18 mouse cellular contexts compared by ENCODE assay signal in the genomic region with DNA sequence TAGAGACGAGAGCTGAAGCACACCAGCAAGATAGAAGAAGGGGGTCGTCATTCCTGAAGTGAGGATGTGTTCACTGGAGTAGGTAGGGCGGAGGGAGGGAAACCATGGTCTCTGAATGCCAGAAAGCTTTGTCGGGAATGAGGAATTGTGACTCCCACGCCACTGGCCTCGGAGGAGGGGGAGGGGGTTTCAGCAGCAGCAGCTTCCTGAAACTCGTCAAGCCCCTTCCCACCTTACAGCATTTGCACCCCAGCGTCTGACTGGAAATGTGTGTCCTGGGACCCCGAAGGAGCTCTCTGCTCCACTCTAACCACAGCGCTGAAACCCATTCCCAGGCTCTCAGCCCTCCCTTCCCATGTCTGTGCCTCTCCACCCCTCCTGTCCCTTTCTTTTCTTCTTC.
DNase-seq lines count a peak whose midpoint lies in the region; ATAC-seq and TF ChIP-seq lines count a peak whose summit lies in the region.
"Had no signal": no experiment of that assay in that cellular context is flagged by ENCODE, and none has a peak within 500 bp of the region (broad histone marks: within the 10 kb centered on the region; RNA-seq: fewer than 3 reads in every experiment).

No protein-coding gene starts in this region.

- H3K27me3 ChIP-seq in forebrain, embryonic 13.5 days: peaks cover 7% of the 10 kb centered on the region
- H3K27me3 ChIP-seq in forebrain, embryonic 11.5 days (ENCODE audit: control insufficient read depth, insufficient read depth, low read length): no peaks in the 10 kb centered on the region
- H3K27me3 ChIP-seq in hindbrain, embryonic 13.5 days: peaks cover 20% of the 10 kb centered on the region
- H3K27me3 ChIP-seq in hindbrain, postnatal 0 days (ENCODE audit: insufficient read depth, low read length): no peaks in the 10 kb centered on the region
- H3K27me3 ChIP-seq in midbrain, embryonic 10.5 days (ENCODE audit: low read depth, poor library complexity, severe bottlenecking): peaks cover 36% of the 10 kb centered on the region
- H3K27me3 ChIP-seq in midbrain, postnatal 0 days (ENCODE audit: insufficient read depth, low read length): no peaks in the 10 kb centered on the region
- peaks cover 5% of the 10 kb centered on the region; the same call in 1 of the 2 replicates for H3K27me3 ChIP-seq in neural tube, embryonic 13.5 days

- no peaks in the 10 kb centered on the region for H3K9me3 ChIP-seq in forebrain, embryonic 13.5 days (replicated peaks)
- no peaks in the 10 kb centered on the region for H3K9me3 ChIP-seq in forebrain, embryonic 11.5 days (ENCODE audit: control insufficient read depth, low read length)
- no peaks in the 10 kb centered on the region for H3K9me3 ChIP-seq in hindbrain, embryonic 13.5 days
- no peaks in the 10 kb centered on the region for H3K9me3 ChIP-seq in hindbrain, postnatal 0 days (ENCODE audit: low read length)
- no peaks in the 10 kb centered on the region for H3K9me3 ChIP-seq in midbrain, embryonic 10.5 days (replicated peaks)
- no peaks in the 10 kb centered on the region for H3K9me3 ChIP-seq in midbrain, postnatal 0 days (ENCODE audit: low read length)
- no peaks in the 10 kb centered on the region for H3K9me3 ChIP-seq in neural tube, embryonic 13.5 days
- H3K9me3 ChIP-seq: embryonic facial prominence, embryonic 15.5 days; forebrain, embryonic 12.5 days had no signal

- no peaks in the 10 kb centered on the region for H3K36me3 ChIP-seq in forebrain, embryonic 13.5 days (ENCODE audit: poor library complexity, severe bottlenecking)
- no peaks in the 10 kb centered on the region for H3K36me3 ChIP-seq in forebrain, embryonic 11.5 days (ENCODE audit: control insufficient read depth, insufficient read depth, low read length)
- no peaks in the 10 kb centered on the region for H3K36me3 ChIP-seq in hindbrain, embryonic 13.5 days
- no peaks in the 10 kb centered on the region for H3K36me3 ChIP-seq in hindbrain, postnatal 0 days (ENCODE audit: insufficient read depth, low read length)
- H3K36me3 ChIP-seq in midbrain, embryonic 10.5 days: no peaks in the 10 kb centered on the region
- no peaks in the 10 kb centered on the region for H3K36me3 ChIP-seq in midbrain, postnatal 0 days (ENCODE audit: insufficient read depth, low read length)
- H3K36me3 ChIP-seq in neural tube, embryonic 13.5 days: no peaks in the 10 kb centered on the region
- H3K36me3 ChIP-seq: embryonic facial prominence, embryonic 15.5 days; forebrain, embryonic 12.5 days had no signal

- DNase-seq in forebrain, embryonic 11.5 days (ENCODE audit: low spot score): no peak
- DNase-seq in hindbrain, postnatal 0 days (ENCODE audit: low spot score): no peak
- DNase-seq in midbrain, embryonic 10.5 days (ENCODE audit: low spot score): peak; percentile 34
- no peak for DNase-seq in midbrain, postnatal 0 days (ENCODE audit: low spot score)
- DNase-seq in neural tube, embryonic 10.5 days (ENCODE audit: extremely low spot score, low spot score): no peak
- DNase-seq: adrenal gland, postnatal 10 days; cerebellum, adult 11 months; cerebellum, adult 8-10 months; cerebellum, postnatal 14 days; embryo, embryonic 11 days; gastrocnemius, adult 2 months; gastrocnemius, postnatal 25 days had no signal

- H3K4me3 ChIP-seq in forebrain, embryonic 13.5 days: no peak overlapping the region
- H3K4me3 ChIP-seq in forebrain, embryonic 11.5 days (ENCODE audit: low read depth, low read length): no peak overlapping the region
- H3K4me3 ChIP-seq in hindbrain, embryonic 13.5 days: no peak overlapping the region
- H3K4me3 ChIP-seq in hindbrain, postnatal 0 days (ENCODE audit: low read length): no peak overlapping the region
- peak overlapping the region; percentile 27 for H3K4me3 ChIP-seq in midbrain, embryonic 10.5 days
- H3K4me3 ChIP-seq in midbrain, postnatal 0 days (ENCODE audit: low read depth, low read length): no peak overlapping the region
- no peak overlapping the region for H3K4me3 ChIP-seq in neural tube, embryonic 13.5 days
- H3K4me3 ChIP-seq: embryonic facial prominence, embryonic 15.5 days; erythroblast, embryonic 14.5 days; forebrain, embryonic 12.5 days; gastrocnemius, adult 2 months had no signal

- H3K27ac ChIP-seq in forebrain, embryonic 13.5 days: no peak overlapping the region
- no peak overlapping the region for H3K27ac ChIP-seq in forebrain, embryonic 11.5 days (ENCODE audit: low read depth, low read length)
- no peak overlapping the region for H3K27ac ChIP-seq in hindbrain, embryonic 13.5 days
- no peak overlapping the region for H3K27ac ChIP-seq in hindbrain, postnatal 0 days
- peak overlapping the region; percentile 80 for H3K27ac ChIP-seq in midbrain, embryonic 10.5 days (replicated peaks)
- H3K27ac ChIP-seq in midbrain, postnatal 0 days (ENCODE audit: low read depth, low read length): no peak overlapping the region
- no peak overlapping the region for H3K27ac ChIP-seq in neural tube, embryonic 13.5 days (replicated peaks)
- H3K27ac ChIP-seq: embryonic facial prominence, embryonic 15.5 days; forebrain, embryonic 12.5 days; gastrocnemius, adult 2 months had no signal

- no peak overlapping the region for H3K9ac ChIP-seq in forebrain, embryonic 13.5 days
- H3K9ac ChIP-seq in forebrain, embryonic 11.5 days (ENCODE audit: low read length): no peak overlapping the region
- no peak overlapping the region for H3K9ac ChIP-seq in hindbrain, embryonic 13.5 days
- no peak overlapping the region for H3K9ac ChIP-seq in hindbrain, postnatal 0 days (replicated peaks; ENCODE audit: low read length)
- no peak overlapping the region for H3K9ac ChIP-seq in midbrain, postnatal 0 days (replicated peaks; ENCODE audit: low read length, poor library complexity, severe bottlenecking)
- H3K9ac ChIP-seq in neural tube, embryonic 13.5 days: no peak overlapping the region
- H3K9ac ChIP-seq: embryonic facial prominence, embryonic 15.5 days; forebrain, embryonic 12.5 days had no signal

- peaks cover 18% of the 10 kb centered on the region for H3K4me1 ChIP-seq in forebrain, embryonic 13.5 days
- H3K4me1 ChIP-seq in forebrain, embryonic 11.5 days (replicated peaks; ENCODE audit: control insufficient read depth, insufficient read depth, low read length): peaks cover 13% of the 10 kb centered on the region
- peaks cover 16% of the 10 kb centered on the region for H3K4me1 ChIP-seq in hindbrain, embryonic 13.5 days (replicated peaks)
- no peaks in the 10 kb centered on the region for H3K4me1 ChIP-seq in hindbrain, postnatal 0 days (ENCODE audit: insufficient read depth, low read length)
- peaks cover 61% of the 10 kb centered on the region for H3K4me1 ChIP-seq in midbrain, embryonic 10.5 days
- H3K4me1 ChIP-seq in midbrain, postnatal 0 days (ENCODE audit: insufficient read depth, low read length): no peaks in the 10 kb centered on the region
- peaks cover 11% of the 10 kb centered on the region; the same call in 1 of the 2 replicates for H3K4me1 ChIP-seq in neural tube, embryonic 13.5 days (replicated peaks)
- H3K4me1 ChIP-seq: embryonic facial prominence, embryonic 15.5 days had no signal

- H3K4me2 ChIP-seq in forebrain, embryonic 13.5 days: peak overlapping the region; percentile 3; the same call in 1 of the 2 replicates
- no peak overlapping the region for H3K4me2 ChIP-seq in forebrain, embryonic 11.5 days (ENCODE audit: low read depth, low read length, severe bottlenecking)
- H3K4me2 ChIP-seq in hindbrain, embryonic 13.5 days: no peak overlapping the region
- no peak overlapping the region for H3K4me2 ChIP-seq in hindbrain, postnatal 0 days (ENCODE audit: low read depth, low read length)
- H3K4me2 ChIP-seq in midbrain, postnatal 0 days (ENCODE audit: low read depth, low read length, poor library complexity, severe bottlenecking): no peak overlapping the region
- H3K4me2 ChIP-seq in neural tube, embryonic 13.5 days: no peak overlapping the region
- H3K4me2 ChIP-seq: embryonic facial prominence, embryonic 15.5 days; forebrain, embryonic 12.5 days had no signal

- ATAC-seq in forebrain, embryonic 13.5 days: no peak
- no peak for ATAC-seq in forebrain, embryonic 11.5 days (replicated peaks; ENCODE audit: low FRiP score)
- 0 out of 2 replicates have a peak, but pooled peaks have one; percentile 32 for ATAC-seq in hindbrain, embryonic 13.5 days (ENCODE audit: low FRiP score)
- ATAC-seq in hindbrain, postnatal 0 days: no peak
- no peak for ATAC-seq in midbrain, postnatal 0 days (ENCODE audit: low FRiP score)
- 0 out of 2 replicates have a peak, but pooled peaks have one; percentile 11 for ATAC-seq in neural tube, embryonic 13.5 days (ENCODE audit: low read depth)

- TF ChIP-seq CTCF in hindbrain, postnatal 0 days (IDR thresholded peaks at IDR 0.05; ENCODE audit: low read depth): no peak
- TF ChIP-seq CTCF in midbrain, postnatal 0 days (IDR thresholded peaks at IDR 0.05): no peak

- 33% methylated on average over 10 of the region's 10 CpGs for WGBS in forebrain, embryonic 13.5 days
- WGBS in forebrain, embryonic 11.5 days: 27% methylated on average over 10 of the region's 10 CpGs
- WGBS in hindbrain, embryonic 13.5 days: 32% methylated on average over 10 of the region's 10 CpGs
- 50% methylated on average over 10 of the region's 10 CpGs for WGBS in hindbrain, postnatal 0 days
- WGBS in midbrain, embryonic 10.5 days: 34% methylated on average over 10 of the region's 10 CpGs
- 41% methylated on average over 10 of the region's 10 CpGs for WGBS in midbrain, postnatal 0 days
- WGBS in neural tube, embryonic 13.5 days: 36% methylated on average over 10 of the region's 10 CpGs

Comparison
In these comparisons a context has a peak if more than half of its experiments do, and no peak if none do; other contexts are left out.
1. ATAC-seq: peak in hindbrain, embryonic 13.5 days (single experiment) and neural tube, embryonic 13.5 days (single experiment); none in forebrain, embryonic 13.5 days (single experiment), forebrain, embryonic 11.5 days (single experiment), hindbrain, postnatal 0 days (single experiment) and midbrain, postnatal 0 days (single experiment).